Mouse (Mus musculus) left cerebral cortex, postnatal 14 days (tissue): ENCODE measurements around the gene Lcp1. TPM values are rescaled to one million over a fixed set of nuclear protein-coding genes. Genes with fewer than 3 reads are reported as not detected.

Source experiments
- DNase-seq, 2 experiments: peaks; one replicate each; pipeline ENCODE4 v3.0.0; 2021 to 2022; ENCODE audit warnings: low spot score in 2 of 2, mixed read lengths in 1 of 2
- intact Hi-C: fragments of 180-260 bp; cut with DNase I; formaldehyde crosslinking; loops from one replicate; pipeline ENCODE4 v1.15.1; 2025
- microRNA-seq, 2 experiments: library from miRNA; unstranded; fragments of <30 nt; microRNA quantifications; one replicate each; pipeline ENCODE4 v1.2.0; 2022
- total RNA-seq, 2 experiments: library from RNA; stranded (reverse); gene quantifications; 2 replicates each; pipeline ENCODE4 v1.2.3; 2021

Gene Lcp1
- total RNA-seq, 2 experiments from 2014 or later = 8.5 to 8.7 TPM

DNA sequence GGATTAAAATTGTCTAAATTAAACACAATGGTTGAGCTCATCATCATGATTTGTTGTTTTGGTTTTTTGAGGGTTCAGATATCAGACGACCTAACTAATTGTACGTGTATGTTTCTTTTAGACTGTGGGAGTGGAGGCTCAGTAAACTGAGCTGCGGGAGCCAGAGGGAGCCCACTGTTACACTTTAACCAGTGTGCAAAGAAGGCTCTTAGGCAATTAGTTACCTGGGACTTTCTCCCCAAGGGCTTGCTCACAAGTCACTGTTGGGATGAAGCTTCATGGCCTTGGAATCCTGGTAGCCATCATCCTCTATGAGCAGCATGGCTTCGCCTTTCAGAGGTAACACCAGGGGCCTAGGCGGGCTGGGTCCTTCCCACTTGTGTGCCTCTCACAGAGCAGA, 111.2 kb downstream of the Lcp1 start, which contains the start of gene Cpb2:
TSS of gene Cpb2 (plus strand) at position 201 of the 400 bp plus-strand sequence.
- no peak for DNase-seq
- intact Hi-C loops = no loop called here

DNA sequence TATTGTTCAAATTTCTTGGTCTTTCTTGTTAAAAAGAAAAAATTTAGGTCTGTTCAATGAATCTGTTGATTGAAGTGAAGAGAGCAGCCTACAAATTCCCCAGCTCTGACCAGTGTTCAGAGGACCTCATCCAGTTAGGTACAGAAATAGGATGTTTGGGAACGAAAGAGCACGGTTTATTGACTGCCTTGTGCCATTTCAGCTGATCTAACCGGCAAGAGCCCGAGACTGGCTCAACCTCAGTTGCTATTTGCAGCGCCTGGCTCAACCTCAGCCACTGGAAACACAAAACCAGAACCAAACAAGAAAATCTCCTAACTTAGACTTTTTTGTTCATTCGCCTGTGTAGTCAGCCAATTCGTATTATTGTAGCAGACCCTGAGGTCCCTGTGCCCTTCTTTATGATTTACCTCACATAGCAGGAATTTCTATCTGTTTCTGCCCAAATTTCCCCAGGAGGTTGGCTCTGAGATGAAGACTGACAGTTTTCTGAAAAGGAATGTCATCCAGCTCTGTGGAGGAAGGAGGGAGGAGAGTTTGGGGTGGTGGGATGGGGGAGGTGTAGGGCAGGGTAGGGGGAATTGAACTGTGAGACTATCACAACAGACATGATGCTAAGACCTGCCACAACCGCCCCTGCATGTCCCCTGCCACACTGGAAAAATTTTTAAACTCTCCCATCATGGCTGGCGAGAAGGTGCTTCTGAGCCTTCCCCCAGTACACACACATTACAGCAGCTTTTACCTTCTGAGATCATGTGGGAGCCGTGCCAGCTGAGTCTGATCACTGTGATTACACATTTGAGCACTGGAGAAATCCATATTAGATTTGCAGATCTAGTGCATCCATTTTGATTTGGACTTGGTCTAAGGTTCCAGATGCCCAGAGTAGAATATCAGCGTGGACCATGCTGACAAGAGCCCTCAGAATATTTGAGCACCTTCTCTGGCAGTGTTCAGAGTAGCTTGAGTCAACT, 115.4 kb downstream of the Lcp1 start:
- intact Hi-C loops = no loop called here
- no peak for DNase-seq

DNA sequence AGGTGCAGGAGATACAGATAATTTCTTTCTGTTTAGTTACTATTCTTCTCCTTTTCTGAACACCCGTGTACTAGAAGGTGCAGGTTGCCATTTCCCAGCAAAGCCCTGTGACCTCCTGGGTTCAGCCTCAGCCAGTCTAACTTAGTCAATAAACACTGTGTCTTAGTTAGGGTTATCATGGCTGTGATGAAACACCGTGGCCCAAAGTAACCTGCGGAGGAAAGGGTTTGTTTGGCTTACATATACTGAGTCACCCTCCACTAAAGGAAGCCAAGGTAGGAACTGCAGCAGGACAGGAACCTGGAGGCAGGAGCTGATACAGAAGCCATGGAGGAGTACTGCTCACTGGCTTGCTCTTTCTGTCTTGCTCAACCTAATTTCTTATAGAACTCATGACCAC, 119.5 kb downstream of the Lcp1 start:
- intact Hi-C loops = no loop called here
- DNase-seq = no peak

DNA sequence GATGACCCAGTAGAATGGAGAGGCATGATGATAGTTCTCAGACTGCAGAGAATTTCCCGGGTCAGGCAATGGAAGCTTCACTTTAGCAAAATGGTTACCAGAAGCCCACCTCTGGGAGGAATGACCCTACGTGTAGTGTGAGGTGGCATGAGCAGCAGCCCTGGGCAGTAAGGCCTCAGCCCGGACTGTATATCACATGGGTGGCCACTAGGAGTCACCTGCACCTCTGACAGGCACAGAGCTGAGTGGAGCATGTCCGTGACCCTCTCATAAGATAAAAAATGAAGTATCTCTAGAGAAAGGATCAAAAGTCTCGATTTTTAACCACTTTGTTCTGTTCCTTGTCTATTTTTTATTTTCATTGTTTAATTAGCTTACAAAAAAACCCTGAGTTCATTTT, 125.6 kb downstream of the Lcp1 start:
- intact Hi-C loops = no loop called here
- DNase-seq = no peak

DNA sequence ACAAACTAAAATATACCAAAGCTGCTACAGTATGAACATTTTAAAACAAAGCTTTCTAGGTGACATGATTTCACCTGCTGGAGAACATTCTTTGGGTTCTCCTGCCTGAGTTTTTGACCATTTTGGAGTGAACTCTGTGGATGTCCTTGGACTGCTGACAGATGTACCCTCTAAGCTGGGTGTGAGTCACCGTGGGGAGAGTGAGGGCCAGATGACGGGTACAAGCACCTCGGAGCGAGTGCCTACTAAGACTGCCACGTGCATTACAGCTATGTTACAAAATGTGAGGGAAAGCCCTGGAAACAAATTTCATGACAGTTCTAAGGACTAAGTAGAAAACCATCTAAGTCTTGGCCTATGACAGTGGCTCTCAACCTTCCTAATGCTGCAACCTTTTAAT, 138.6 kb downstream of the Lcp1 start:
- intact Hi-C loops = no loop called here
- DNase-seq = no peak

DNA sequence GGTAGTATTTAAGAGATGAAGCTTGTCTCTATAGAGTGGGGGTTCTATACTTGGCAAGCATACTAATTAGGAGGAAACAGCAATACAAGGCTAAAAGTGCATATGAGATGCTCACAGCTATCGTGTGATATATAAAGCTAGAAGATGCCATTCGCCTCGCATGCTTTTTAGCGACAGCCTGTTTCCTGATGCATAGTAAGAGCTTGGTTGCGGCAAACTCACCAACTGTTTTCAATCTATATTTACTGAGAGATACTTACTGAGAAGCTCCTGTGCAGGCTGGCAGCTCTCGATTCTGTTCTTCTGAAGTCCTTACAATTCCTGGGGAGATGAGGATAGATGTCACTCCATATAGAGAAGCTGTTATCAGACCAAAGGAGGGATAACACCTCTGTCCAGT, 148.8 kb downstream of the Lcp1 start:
- intact Hi-C loops = loop anchor here (5.0 kb wide), 1 partner anchor 42 kb away; no protein-coding TSS in a partner anchor
- peak; percentile 29 to 35 for DNase-seq

DNA sequence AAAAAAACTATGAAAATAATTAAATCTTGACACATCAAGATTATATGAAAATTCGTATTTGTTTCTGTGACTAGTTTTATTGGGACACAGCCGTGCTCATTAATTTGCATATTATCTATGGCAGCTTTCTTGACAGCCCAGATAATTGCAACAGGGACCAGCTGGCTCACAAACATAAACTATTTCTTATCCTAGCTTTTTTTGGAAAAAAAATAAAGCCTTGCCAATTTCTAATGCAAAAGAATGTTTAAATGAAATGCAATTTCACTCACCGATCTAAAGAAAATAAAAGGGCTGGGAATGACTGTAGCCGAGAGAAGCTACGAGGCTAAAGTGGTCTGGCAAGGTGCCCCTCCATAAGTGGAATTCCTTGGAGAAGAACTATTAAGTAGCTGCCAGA, 149.5 kb downstream of the Lcp1 start:
- no peak for DNase-seq
- intact Hi-C loops = loop anchor here (5.0 kb wide), 1 partner anchor 43 kb away; no protein-coding TSS in a partner anchor

Small RNAs within 50 kb of the gene (microRNA-seq; reads per million reads assigned to microRNA genes)
- gene Gm44482 = 0 reads per million in 2 experiments

Other genes starting within 250 kb of the Lcp1 start
- 10 to 100 TPM; 20.7 to 25.4 TPM for gene Lrch1, start 183.2 kb upstream of the Lcp1 start, total RNA-seq
- gene Rubcnl, start 115.1 kb upstream of the Lcp1 start, total RNA-seq = 1 to 10 TPM; 1.3 to 1.5 TPM
- under 1 TPM in 1 of 2 experiments, not detected in 1; 0.18 TPM for gene Lrrc63, start 220 bp upstream of the Lcp1 start, total RNA-seq
- gene Cpb2, start 111.2 kb downstream of the Lcp1 start, total RNA-seq = not detected
- gene Zc3h13, start 153.3 kb downstream of the Lcp1 start, total RNA-seq = 10 to 100 TPM; 52.1 to 55.3 TPM